Mouse (Mus musculus) adrenal gland, postnatal 4 days (tissue): ENCODE results near the gene Ccdc36. TPM values are rescaled to one million over a fixed set of nuclear protein-coding genes. Genes with fewer than 3 reads are reported as not detected.

Experiments
- DNase-seq, 2 experiments: peaks; one replicate each; pipeline ENCODE4 v3.0.0; 2021 to 2022; ENCODE audit warnings: low spot score in 2 of 2, mixed read lengths in 2 of 2
- total RNA-seq, 2 experiments: library from RNA; stranded (reverse); gene quantifications; 2 replicates each; pipeline ENCODE4 v1.2.3; 2021

Ccdc36 gene
- total RNA-seq, 2 experiments from 2014 or later, result 0.25 to 0.28 TPM

DNA sequence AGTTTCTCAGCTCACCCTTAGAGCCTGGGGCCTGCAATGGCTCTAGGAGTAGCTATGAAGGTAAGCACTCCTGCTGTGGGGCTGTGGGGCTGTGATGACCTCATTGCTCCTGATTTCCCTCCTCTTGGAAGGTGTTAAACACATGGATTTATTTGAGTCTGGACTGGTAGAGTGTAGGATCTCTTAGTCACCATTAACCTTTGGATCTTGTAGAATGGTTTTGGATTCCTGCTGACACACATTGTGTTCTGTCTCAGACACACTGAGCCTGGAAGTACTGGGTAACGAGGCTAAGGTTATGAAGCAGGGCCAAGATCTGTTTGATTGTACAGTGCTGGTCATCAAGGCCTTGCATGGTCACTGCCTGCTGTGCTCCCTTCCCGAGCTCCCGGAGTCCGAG is 49.0 kb downstream of the Ccdc36 start:
- no peak for DNase-seq

GRCm38 (mm10) chr9:108378736-108379135 is 49.5 kb downstream of the Ccdc36 start:
- DNase-seq, result no peak

- DNase-seq, result no peak
Observed at GRCm38 (mm10) chr9:108378234-108378633, 50.0 kb downstream of the Ccdc36 start.

Other genes with a start within 250 kb of the Ccdc36 start
- 1 to 10 TPM; 3.9 to 4.4 TPM for gene Bsn, start 238.1 kb downstream of the Ccdc36 start, total RNA-seq
- gene Dag1, start 164.5 kb downstream of the Ccdc36 start, total RNA-seq, result 100 to 1,000 TPM; 158 to 188 TPM
- 10 to 100 TPM; 26.4 to 27.2 TPM for gene Nicn1, start 138.1 kb downstream of the Ccdc36 start, total RNA-seq
- gene Amt, start 131.6 kb downstream of the Ccdc36 start, total RNA-seq, result 10 to 100 TPM in 1 of 2 experiments, 1 to 10 TPM in 1; 9.5 to 10.8 TPM
- 100 to 1,000 TPM; 357 to 360 TPM for gene Rhoa, start 122.4 kb downstream of the Ccdc36 start, total RNA-seq
- gene Tcta, start 122.3 kb downstream of the Ccdc36 start, total RNA-seq, result 10 to 100 TPM; 32.7 to 36.7 TPM
- gene Gpx1, start 89.6 kb downstream of the Ccdc36 start, total RNA-seq, result 100 to 1,000 TPM; 473 to 481 TPM
- 100 to 1,000 TPM; 119 to 123 TPM for gene Usp4, start 80.6 kb downstream of the Ccdc36 start, total RNA-seq
- gene 1700102P08Rik, start 35.7 kb downstream of the Ccdc36 start, total RNA-seq, result 1 to 10 TPM in 1 of 2 experiments, under 1 TPM in 1; 0.73 to 1.4 TPM
- not detected for gene BC048562, start 8.0 kb upstream of the Ccdc36 start, total RNA-seq
- gene Ccdc71, start 32.0 kb upstream of the Ccdc36 start, total RNA-seq, result 10 to 100 TPM; 47.1 to 59.1 TPM
- 10 to 100 TPM; 55.1 to 58.2 TPM for gene Klhdc8b, start 33.1 kb upstream of the Ccdc36 start, total RNA-seq
- 100 to 1,000 TPM; 136 to 153 TPM for gene Lamb2, start 51.3 kb upstream of the Ccdc36 start, total RNA-seq
- gene Usp19, start 62.1 kb upstream of the Ccdc36 start, total RNA-seq, result 100 to 1,000 TPM; 225 to 230 TPM
- 100 to 1,000 TPM; 212 to 220 TPM for gene Qars, start 79.2 kb upstream of the Ccdc36 start, total RNA-seq
- gene Qrich1, start 88.3 kb upstream of the Ccdc36 start, total RNA-seq, result 100 to 1,000 TPM; 162 to 172 TPM
- 100 to 1,000 TPM; 105 to 106 TPM for gene Impdh2, start 131.8 kb upstream of the Ccdc36 start, total RNA-seq
- gene Ndufaf3, start 138.9 kb upstream of the Ccdc36 start, total RNA-seq, result 10 to 100 TPM; 55.8 to 58.7 TPM
- gene Dalrd3, start 141.4 kb upstream of the Ccdc36 start, total RNA-seq, result 10 to 100 TPM; 60.3 to 74.2 TPM
- 100 to 1,000 TPM; 150 to 157 TPM for gene Wdr6, start 150.3 kb upstream of the Ccdc36 start, total RNA-seq
- 10 to 100 TPM; 13.4 to 16.2 TPM for gene P4htm, start 169.2 kb upstream of the Ccdc36 start, total RNA-seq
- gene Arih2, start 220.9 kb upstream of the Ccdc36 start, total RNA-seq, result 10 to 100 TPM; 80.1 to 80.7 TPM
- gene Slc25a20, start 233.6 kb upstream of the Ccdc36 start, total RNA-seq, result 100 to 1,000 TPM in 1 of 2 experiments, 10 to 100 TPM in 1; 92.7 to 115 TPM